Mouse (Mus musculus) neural tube, embryonic 13.5 days (tissue): Measurements from ENCODE around the gene Styxl1. TPM values are rescaled to one million over a fixed set of nuclear protein-coding genes. Genes with fewer than 3 reads are reported as not detected.

Experiments used
- ATAC-seq: fragments of 200-750 bp; cut with Nextera tagmentation; 2 replicates; pipeline ENCODE4 v1.8.0; 2017; ENCODE audit warnings: low read depth, mild to moderate bottlenecking, moderate TSS enrichment, moderate library complexity
- H3K27ac ChIP-seq: fragments of 300-500 bp; sonication (generic); replicated peaks from 2 replicates; pipeline ENCODE4 v1.5.1; 2015; ENCODE audit warnings: moderate library complexity, mild to moderate bottlenecking, inconsistent platforms
- H3K27me3 ChIP-seq: fragments of 300-500 bp; sonication (generic); 2 replicates; pipeline ENCODE4 v1.6.1; 2015; ENCODE audit warnings: mild to moderate bottlenecking, inconsistent platforms
- H3K36me3 ChIP-seq: fragments of 300-500 bp; sonication (generic); 2 replicates; pipeline ENCODE4 v1.6.1; 2015; ENCODE audit warnings: mild to moderate bottlenecking, inconsistent platforms
- H3K4me1 ChIP-seq: fragments of 300-500 bp; sonication (generic); replicated peaks from 2 replicates; pipeline ENCODE4 v1.6.1; 2015; ENCODE audit warnings: inconsistent platforms
- H3K4me2 ChIP-seq: fragments of 300-500 bp; sonication (generic); 2 replicates; pipeline ENCODE4 v1.6.1; 2015; ENCODE audit warnings: inconsistent platforms, mild to moderate bottlenecking, moderate library complexity
- H3K4me3 ChIP-seq: fragments of 300-500 bp; sonication (generic); 2 replicates; pipeline ENCODE4 v1.5.1; 2015; ENCODE audit warnings: mild to moderate bottlenecking, inconsistent platforms
- H3K9ac ChIP-seq: fragments of 300-500 bp; sonication (generic); 2 replicates; pipeline ENCODE4 v1.6.1; 2015; ENCODE audit warnings: moderate library complexity, mild to moderate bottlenecking, inconsistent platforms
- H3K9me3 ChIP-seq: fragments of 300-500 bp; sonication (generic); 2 replicates; pipeline ENCODE4 v1.6.1; 2016; ENCODE audit warnings: inconsistent platforms
- WGBS: fragments of 180-500 bp; shearing (Covaris S2); methylation state at CpG from one replicate; pipeline ENCODE4 v1.1.7; 2015; 5-methylcytosine and 5-hydroxymethylcytosine counted together
- polyA plus RNA-seq: library from polyadenylated mRNA; unstranded; fragments of >200 nt; fragmentation: Nextera tagmentation; extraction: Ambion mirVana; gene quantifications from 2 replicates; pipeline ENCODE4 v1.2.1, GENCODE M21; 2015

Styxl1 gene
- polyA plus RNA-seq, 1 experiment from 2014 or later = not detected

- H3K4me1 ChIP-seq = no peaks in the 10 kb centered on the region; the same call in 1 of the 2 replicates
- H3K4me3 ChIP-seq = no peak overlapping the region
- no peak overlapping the region for H3K4me2 ChIP-seq
- 74% methylated on average over 2 of the region's 2 CpGs for WGBS
- H3K36me3 ChIP-seq = no peaks in the 10 kb centered on the region
- no peaks in the 10 kb centered on the region for H3K27me3 ChIP-seq
- no peak overlapping the region for H3K27ac ChIP-seq
- peaks cover 15% of the 10 kb centered on the region for H3K9me3 ChIP-seq
- H3K9ac ChIP-seq = no peak overlapping the region
- ATAC-seq = no peak
These were observed 26.6 kb downstream of the Styxl1 start for GRCm38 (mm10) chr5:135751595-135751994.

GRCm38 (mm10) chr5:135751041-135751440 lies 27.1 kb downstream of the Styxl1 start:
- Histone ChIP-seq H3K27me3 (no peaks in the 10 kb centered on the region), H3K36me3 (no peaks in the 10 kb centered on the region), H3K27ac (no peak overlapping the region), H3K4me1 (no peaks in the 10 kb centered on the region; the same call in 1 of the 2 replicates), H3K4me2 (no peak overlapping the region), H3K9me3 (peaks cover 15% of the 10 kb centered on the region), H3K9ac (no peak overlapping the region), H3K4me3 (no peak overlapping the region)
- 77% methylated on average over 1 of the region's 1 CpGs for WGBS
- ATAC-seq = no peak

GRCm38 (mm10) chr5:135744742-135745141 lies 33.4 kb downstream of the Styxl1 start:
- H3K4me1 ChIP-seq = peaks cover 19% of the 10 kb centered on the region
- 18% methylated on average over 12 of the region's 12 CpGs for WGBS
- H3K4me3 ChIP-seq = peak overlapping the region; percentile 76
- H3K9me3 ChIP-seq = peaks cover 15% of the 10 kb centered on the region
- H3K4me2 ChIP-seq = peak overlapping the region; percentile 98
- ATAC-seq = no peak
- H3K36me3 ChIP-seq = peaks cover 19% of the 10 kb centered on the region
- H3K27ac ChIP-seq = no peak overlapping the region
- no peaks in the 10 kb centered on the region for H3K27me3 ChIP-seq
- peak overlapping the region; percentile 86 for H3K9ac ChIP-seq

DNA sequence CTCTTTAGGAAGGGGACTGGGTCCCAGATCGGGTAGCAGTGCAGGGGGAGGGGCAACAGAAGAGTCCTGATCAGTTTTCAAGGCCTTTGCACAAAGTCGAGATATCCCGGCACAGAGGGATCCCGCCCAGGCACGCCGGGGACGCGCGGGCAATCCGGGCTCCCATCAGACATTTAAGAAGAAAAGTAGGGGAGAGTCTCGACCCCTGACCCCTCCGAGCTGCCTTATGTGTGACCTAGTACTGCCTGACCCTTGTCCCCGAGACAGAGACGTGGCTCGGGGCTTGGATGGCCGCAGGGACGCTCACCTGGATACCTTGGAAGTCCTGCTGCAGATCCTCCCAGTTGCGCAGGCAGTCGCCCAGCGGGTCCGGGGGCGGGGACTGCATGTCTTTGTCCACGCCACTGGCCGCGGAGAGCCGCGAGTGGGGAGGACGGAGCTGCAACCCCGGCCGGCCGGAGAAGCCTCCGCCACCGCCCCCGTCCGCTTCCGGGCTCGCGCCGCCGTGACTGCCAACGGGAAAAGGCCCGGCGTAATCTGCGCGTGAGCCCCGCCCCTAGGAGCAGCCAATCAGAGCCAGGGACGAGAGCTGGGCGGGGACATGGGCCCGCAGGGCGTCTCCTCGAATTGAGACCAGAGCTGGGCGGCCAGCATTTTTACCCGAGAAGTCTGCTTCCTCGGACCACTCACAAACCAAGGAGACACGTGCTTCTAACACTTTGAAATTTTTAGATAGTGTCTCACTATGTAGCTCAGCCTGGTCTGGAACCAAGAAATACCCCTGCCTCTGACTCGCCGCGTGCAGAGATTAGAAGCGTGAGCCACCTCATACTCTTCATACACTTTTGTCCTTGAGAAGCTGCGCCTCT lies 34.2 kb downstream of the Styxl1 start, which contains the start of gene Tmem120a:
Gene Tmem120a, minus strand, starts transcription at position 708 of the 869 bp plus-strand sequence.
- under 1% methylated on average over 60 of the region's 60 CpGs for WGBS

DNA sequence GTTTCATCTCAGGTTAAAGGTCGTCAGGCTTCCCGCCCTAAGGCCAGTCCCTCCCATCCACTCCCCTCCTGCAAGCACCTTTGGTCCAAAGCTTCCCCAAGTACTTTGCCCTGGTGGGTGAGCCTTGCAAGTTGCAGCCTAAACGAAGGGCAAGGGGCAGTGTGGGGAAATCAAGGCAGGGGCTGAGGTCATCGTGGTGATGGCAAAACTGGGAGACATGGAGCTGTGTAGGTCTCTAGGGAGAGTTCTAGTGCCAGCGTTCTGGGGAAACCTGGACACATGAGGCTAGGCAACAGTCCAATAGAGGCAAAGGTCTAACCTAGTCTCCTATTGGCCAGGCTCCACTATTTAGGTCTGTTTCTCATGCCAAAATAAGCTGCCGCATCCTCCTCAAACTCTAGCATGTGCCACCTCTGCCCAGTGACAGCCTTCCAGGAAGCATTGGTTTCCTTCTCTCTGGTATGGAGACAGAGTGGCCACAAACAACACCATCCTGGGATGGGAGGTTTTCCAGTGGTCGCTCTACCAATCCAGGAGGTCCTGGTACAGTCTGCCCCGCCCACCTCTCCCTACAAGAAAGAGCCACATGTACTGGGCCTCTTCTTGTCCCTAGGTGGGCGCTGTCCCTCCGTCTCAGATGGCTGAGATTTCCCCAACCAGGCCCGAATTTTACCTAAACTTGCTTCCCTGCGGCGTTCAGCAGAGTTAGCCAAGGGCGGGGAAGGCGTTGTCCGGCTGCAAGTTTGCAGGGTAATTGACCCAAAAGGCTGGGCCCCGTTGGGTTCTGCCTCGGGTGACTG lies 35.0 kb downstream of the Styxl1 start:
- Histone ChIP-seq H3K4me2 (peak overlapping the region; percentile 98), H3K27ac (no peak overlapping the region), H3K4me1 (peaks cover 19% of the 10 kb centered on the region), H3K9me3 (peaks cover 7% of the 10 kb centered on the region), H3K36me3 (peaks cover 27% of the 10 kb centered on the region), H3K9ac (peak overlapping the region; percentile 86), H3K4me3 (peak overlapping the region; percentile 76), H3K27me3 (no peaks in the 10 kb centered on the region)
- 25% methylated on average over 18 of the region's 18 CpGs for WGBS
- ATAC-seq = peak; percentile 62

More for the DNA sequence above, 34.2 kb downstream of the Styxl1 start, which contains the start of gene Tmem120a:
- Histone ChIP-seq H3K27ac (no peak within 1 kb of the TSS), H3K9me3 (peaks cover 14% of the 10 kb centered on the region), H3K27me3 (no peaks in the 10 kb centered on the region), H3K9ac (peak within 1 kb of the TSS; percentile 86), H3K4me3 (peak within 1 kb of the TSS; percentile 76), H3K36me3 (peaks cover 24% of the 10 kb centered on the region), H3K4me2 (peak within 1 kb of the TSS; percentile 98), H3K4me1 (peaks cover 19% of the 10 kb centered on the region)
- peak; percentile 94 for ATAC-seq

DNA sequence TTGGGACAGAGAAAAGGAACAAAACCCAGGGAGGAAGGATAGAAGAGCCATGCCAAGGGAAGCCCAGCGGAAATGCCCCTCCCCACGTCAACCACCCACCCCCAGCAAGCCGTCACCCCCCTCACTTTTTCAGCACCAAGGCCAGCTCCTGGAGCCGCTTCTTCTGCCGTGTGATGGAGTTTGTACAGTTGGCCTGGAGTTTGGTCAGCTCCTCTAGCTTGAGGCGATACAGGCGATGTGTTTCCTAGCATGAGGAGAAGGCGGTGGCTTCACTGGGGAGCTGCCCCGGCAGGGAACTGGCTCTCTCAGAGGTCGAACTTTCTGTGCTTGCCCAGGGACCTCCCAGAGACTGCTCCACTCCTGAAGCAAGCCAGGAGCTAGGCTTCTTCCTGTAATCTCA lies 36.0 kb downstream of the Styxl1 start:
- ATAC-seq = no peak
- 75% methylated on average over 10 of the region's 10 CpGs for WGBS
- no peak overlapping the region for H3K4me2 ChIP-seq
- 0 out of 2 replicates have a peak overlapping the region, but pooled peaks have one; percentile 26 for H3K9ac ChIP-seq
- H3K4me1 ChIP-seq = peaks cover 19% of the 10 kb centered on the region
- no peaks in the 10 kb centered on the region for H3K9me3 ChIP-seq
- H3K27me3 ChIP-seq = no peaks in the 10 kb centered on the region
- no peak overlapping the region for H3K4me3 ChIP-seq
- H3K27ac ChIP-seq = no peak overlapping the region
- peaks cover 37% of the 10 kb centered on the region for H3K36me3 ChIP-seq

DNA sequence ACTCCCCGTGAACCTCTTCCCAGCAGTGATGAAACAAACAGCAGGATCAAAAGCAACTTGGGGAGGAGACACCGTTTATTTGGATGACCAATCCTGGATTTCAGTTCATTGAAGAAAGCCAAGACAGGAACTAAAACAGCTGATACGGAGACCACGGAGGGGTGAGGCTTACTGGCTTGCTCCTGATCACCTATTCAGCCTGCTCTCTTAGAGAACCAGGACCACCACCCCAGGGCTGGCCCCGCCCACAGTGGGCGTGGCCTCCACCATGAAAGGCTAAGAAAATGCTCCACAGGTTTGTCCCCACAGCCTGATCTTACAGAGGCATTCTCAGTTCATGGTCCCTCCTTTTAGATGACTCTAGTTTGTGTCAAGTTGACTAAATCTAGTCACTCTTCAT lies 39.9 kb downstream of the Styxl1 start:
- no peak overlapping the region for H3K4me2 ChIP-seq
- no peak overlapping the region for H3K27ac ChIP-seq
- peaks cover 11% of the 10 kb centered on the region for H3K4me1 ChIP-seq
- H3K9me3 ChIP-seq = no peaks in the 10 kb centered on the region
- H3K9ac ChIP-seq = no peak overlapping the region
- H3K4me3 ChIP-seq = no peak overlapping the region
- 18% methylated on average over 6 of the region's 6 CpGs for WGBS
- H3K27me3 ChIP-seq = no peaks in the 10 kb centered on the region
- H3K36me3 ChIP-seq = peaks cover 75% of the 10 kb centered on the region
- no peak for ATAC-seq

DNA sequence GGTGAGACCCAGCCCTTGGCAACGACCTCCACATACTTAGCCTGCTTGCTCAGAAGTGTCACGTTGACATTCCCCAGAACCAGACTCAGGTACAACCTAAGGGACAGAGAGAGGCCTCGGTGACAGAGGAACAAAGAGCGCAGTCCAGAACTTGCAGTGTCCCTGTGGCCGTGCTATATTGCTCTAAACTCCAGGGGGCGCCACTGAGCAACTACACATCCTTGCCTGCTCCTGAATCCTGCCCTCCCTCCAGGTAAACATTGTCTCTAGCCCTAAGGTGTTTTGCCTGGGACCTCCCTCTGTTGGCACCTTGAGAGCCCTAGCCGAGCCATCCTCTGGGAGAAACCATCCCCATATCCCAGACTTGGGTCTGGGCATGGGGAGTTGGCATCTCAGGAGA lies 41.0 kb downstream of the Styxl1 start:
- WGBS = 80% methylated on average over 7 of the region's 7 CpGs
- Histone ChIP-seq H3K27ac (no peak overlapping the region), H3K4me3 (no peak overlapping the region), H3K4me2 (no peak overlapping the region), H3K9ac (no peak overlapping the region), H3K9me3 (no peaks in the 10 kb centered on the region), H3K27me3 (no peaks in the 10 kb centered on the region), H3K4me1 (no peaks in the 10 kb centered on the region), H3K36me3 (peaks cover 87% of the 10 kb centered on the region)
- ATAC-seq = no peak

DNA sequence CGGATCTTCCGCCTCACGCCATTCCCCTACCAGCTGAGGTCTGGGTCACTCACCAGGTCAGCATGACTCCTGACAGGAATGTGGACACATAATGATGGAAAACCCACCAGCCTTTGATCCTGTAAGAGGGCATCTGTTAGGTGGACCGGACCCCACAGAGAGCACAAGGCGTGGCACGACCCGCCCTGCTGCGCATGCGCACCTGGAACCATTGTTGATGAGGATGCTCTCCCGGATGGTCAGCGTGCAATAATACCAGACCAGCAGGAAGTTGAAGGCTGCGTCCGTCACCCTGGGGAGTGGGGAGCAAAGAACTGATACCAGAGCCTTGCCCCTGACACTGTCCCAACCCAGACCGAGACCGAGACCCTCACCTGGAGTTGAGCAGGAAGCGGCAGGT lies 41.6 kb downstream of the Styxl1 start:
- no peak overlapping the region for H3K27ac ChIP-seq
- no peak overlapping the region for H3K9ac ChIP-seq
- no peak for ATAC-seq
- no peaks in the 10 kb centered on the region for H3K4me1 ChIP-seq
- H3K9me3 ChIP-seq = no peaks in the 10 kb centered on the region
- WGBS = 93% methylated on average over 16 of the region's 16 CpGs
- peaks cover 88% of the 10 kb centered on the region for H3K36me3 ChIP-seq
- H3K4me2 ChIP-seq = no peak overlapping the region
- no peaks in the 10 kb centered on the region for H3K27me3 ChIP-seq
- H3K4me3 ChIP-seq = no peak overlapping the region

GRCm38 (mm10) chr5:135735741-135736140 lies 42.4 kb downstream of the Styxl1 start:
- no peak for ATAC-seq
- H3K9me3 ChIP-seq = no peaks in the 10 kb centered on the region
- H3K4me1 ChIP-seq = no peaks in the 10 kb centered on the region
- 92% methylated on average over 13 of the region's 13 CpGs for WGBS
- H3K27me3 ChIP-seq = no peaks in the 10 kb centered on the region
- no peak overlapping the region for H3K4me2 ChIP-seq
- no peak overlapping the region for H3K4me3 ChIP-seq
- H3K9ac ChIP-seq = no peak overlapping the region
- H3K27ac ChIP-seq = no peak overlapping the region
- H3K36me3 ChIP-seq = peaks cover 88% of the 10 kb centered on the region

DNA sequence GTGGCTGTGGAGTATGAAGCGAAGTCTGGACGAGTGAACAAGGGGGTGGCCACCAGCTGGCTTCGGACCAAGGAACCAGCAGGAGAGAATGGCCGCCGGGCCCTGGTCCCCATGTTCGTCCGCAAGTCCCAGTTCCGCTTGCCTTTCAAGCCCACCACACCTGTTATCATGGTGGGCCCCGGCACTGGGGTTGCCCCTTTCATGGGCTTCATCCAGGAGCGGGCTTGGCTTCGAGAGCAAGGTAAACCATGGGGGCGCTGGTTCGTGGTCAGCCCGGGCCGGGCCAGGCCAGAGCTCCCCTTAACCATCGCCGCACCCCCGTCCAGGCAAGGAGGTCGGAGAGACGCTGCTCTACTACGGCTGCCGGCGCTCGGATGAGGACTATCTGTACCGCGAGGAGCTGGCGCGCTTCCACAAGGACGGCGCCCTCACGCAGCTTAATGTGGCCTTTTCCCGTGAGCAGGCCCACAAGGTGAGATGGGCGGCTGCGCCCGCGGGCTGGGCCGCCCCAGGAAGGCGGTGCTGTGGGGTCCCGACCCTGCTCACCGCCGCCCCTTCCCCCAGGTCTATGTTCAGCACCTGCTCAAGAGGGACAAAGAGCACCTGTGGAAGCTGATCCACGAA lies 44.0 kb downstream of the Styxl1 start:
- Histone ChIP-seq H3K4me2 (no peak overlapping the region), H3K27ac (no peak overlapping the region), H3K4me3 (no peak overlapping the region), H3K9ac (no peak overlapping the region), H3K36me3 (peaks cover 92% of the 10 kb centered on the region), H3K4me1 (no peaks in the 10 kb centered on the region), H3K27me3 (no peaks in the 10 kb centered on the region), H3K9me3 (no peaks in the 10 kb centered on the region)
- ATAC-seq = no peak
- 95% methylated on average over 42 of the region's 42 CpGs for WGBS

GRCm38 (mm10) chr5:135733071-135733470 lies 45.1 kb downstream of the Styxl1 start:
- Histone ChIP-seq H3K4me3 (no peak overlapping the region), H3K9ac (no peak overlapping the region), H3K36me3 (peaks cover 98% of the 10 kb centered on the region), H3K9me3 (no peaks in the 10 kb centered on the region), H3K4me2 (no peak overlapping the region), H3K27ac (no peak overlapping the region), H3K4me1 (0 out of 2 replicates have a peak, but pooled peaks cover 3% of the 10 kb centered on the region), H3K27me3 (no peaks in the 10 kb centered on the region)
- WGBS = 94% methylated on average over 4 of the region's 4 CpGs
- no peak for ATAC-seq
